Mouse (Mus musculus): ENCODE data around the gene Myh2. TPM values are rescaled to one million over a fixed set of nuclear protein-coding genes. Genes with fewer than 3 reads are reported as not detected.

Gene Myh2
- polyA plus RNA-seq, 1 experiment from 2014 or later, result 0.06 TPM

DNA sequence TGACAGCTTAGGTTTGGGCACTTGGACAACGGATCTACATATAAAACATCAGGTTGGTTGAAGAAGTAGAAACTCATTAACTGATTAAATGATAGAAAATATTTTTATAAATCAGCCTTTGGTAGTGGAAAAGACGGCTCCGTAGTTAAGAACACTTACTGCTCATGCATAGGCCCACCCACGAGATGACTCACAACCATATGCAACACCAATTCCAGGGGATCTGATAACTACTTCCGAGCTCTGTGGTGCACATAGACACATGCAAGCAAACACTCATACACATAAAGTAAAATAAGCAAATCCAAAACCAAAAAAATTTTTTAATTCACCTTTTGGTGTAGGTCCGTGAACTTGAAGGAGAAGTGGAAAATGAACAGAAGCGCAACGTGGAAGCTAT is 51.0 kb downstream of the Myh2 start:
- no peak overlapping the region for H3K9ac ChIP-seq (ENCODE audit: low read length)
- H3K4me2 ChIP-seq (ENCODE audit: low read length), result no peak overlapping the region
- WGBS, result 95% methylated on average over 8 of the region's 8 CpGs
- H3K27ac ChIP-seq (ENCODE audit: low read depth, low read length), result no peak overlapping the region
- no peak for ATAC-seq
- DNase-seq (ENCODE audit: low spot score), result no peak
- H3K27me3 ChIP-seq (replicated peaks; ENCODE audit: control insufficient read depth, insufficient read depth, low read length), result no peaks in the 10 kb centered on the region
- H3K9me3 ChIP-seq (replicated peaks; ENCODE audit: control insufficient read depth, low read length), result no peaks in the 10 kb centered on the region
- H3K4me1 ChIP-seq (ENCODE audit: control insufficient read depth, insufficient read depth, low read length), result no peaks in the 10 kb centered on the region
- no peak overlapping the region for H3K4me3 ChIP-seq (ENCODE audit: low read depth, low read length)
- no peaks in the 10 kb centered on the region for H3K36me3 ChIP-seq (ENCODE audit: control insufficient read depth, insufficient read depth, low read length)

DNA sequence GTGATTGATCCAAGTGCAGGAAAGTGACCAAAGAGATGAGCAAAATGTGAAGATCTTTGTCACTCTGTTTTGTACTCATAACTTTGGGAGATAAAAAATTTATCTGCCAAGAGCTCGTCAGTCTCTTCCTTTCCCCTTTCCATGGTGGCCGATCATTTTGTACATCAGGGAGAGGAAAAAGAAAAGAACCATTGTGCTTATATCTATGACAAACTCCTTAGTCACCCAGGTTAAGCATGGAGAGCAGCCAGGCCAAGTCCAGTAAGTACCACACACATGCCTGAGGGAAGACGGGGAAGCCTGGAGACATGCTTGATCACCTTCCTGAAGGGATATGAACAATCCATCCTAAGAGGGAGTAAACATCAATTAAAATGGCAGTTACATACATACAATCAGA is 53.6 kb downstream of the Myh2 start:
- Histone ChIP-seq H3K27me3 (replicated peaks; ENCODE audit: control insufficient read depth, insufficient read depth, low read length) (no peaks in the 10 kb centered on the region), H3K4me3 (ENCODE audit: low read depth, low read length) (no peak overlapping the region), H3K27ac (ENCODE audit: low read depth, low read length) (no peak overlapping the region), H3K4me2 (ENCODE audit: low read length) (no peak overlapping the region), H3K9ac (ENCODE audit: low read length) (no peak overlapping the region), H3K4me1 (ENCODE audit: control insufficient read depth, insufficient read depth, low read length) (no peaks in the 10 kb centered on the region), H3K36me3 (ENCODE audit: control insufficient read depth, insufficient read depth, low read length) (no peaks in the 10 kb centered on the region), H3K9me3 (replicated peaks; ENCODE audit: control insufficient read depth, low read length) (no peaks in the 10 kb centered on the region)
- WGBS, result 95% methylated on average over 3 of the region's 3 CpGs
- DNase-seq (ENCODE audit: low spot score) (no peak), ATAC-seq (no peak)

DNA sequence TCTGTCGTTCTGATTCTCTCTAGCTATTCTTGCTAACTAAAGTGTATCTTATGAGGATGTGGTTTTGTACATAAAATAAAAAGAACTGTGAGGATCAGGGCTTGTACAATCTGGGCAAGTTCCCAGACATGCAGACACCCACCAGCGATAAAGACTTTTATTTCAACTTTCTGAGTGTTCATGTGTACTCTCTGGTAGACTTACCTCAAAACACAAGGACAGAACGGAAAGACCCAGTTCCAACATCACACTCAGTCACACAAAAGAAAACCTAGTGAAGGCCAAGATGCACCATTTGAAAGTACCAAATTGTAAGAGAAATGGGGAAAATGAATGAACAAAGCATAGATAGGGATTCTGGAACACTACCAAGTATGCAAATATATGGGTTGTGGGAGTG is 57.9 kb downstream of the Myh2 start:
- Histone ChIP-seq H3K9ac (ENCODE audit: low read length) (no peak overlapping the region), H3K4me1 (ENCODE audit: control insufficient read depth, insufficient read depth, low read length) (no peaks in the 10 kb centered on the region), H3K9me3 (replicated peaks; ENCODE audit: control insufficient read depth, low read length) (no peaks in the 10 kb centered on the region), H3K4me2 (ENCODE audit: low read length) (no peak overlapping the region), H3K4me3 (ENCODE audit: low read depth, low read length) (no peak overlapping the region), H3K36me3 (ENCODE audit: control insufficient read depth, insufficient read depth, low read length) (no peaks in the 10 kb centered on the region), H3K27me3 (replicated peaks; ENCODE audit: control insufficient read depth, insufficient read depth, low read length) (no peaks in the 10 kb centered on the region), H3K27ac (ENCODE audit: low read depth, low read length) (no peak overlapping the region)
- no peak for DNase-seq (ENCODE audit: low spot score)
- ATAC-seq, result no peak
- 78% methylated on average over 3 of the region's 3 CpGs for WGBS

DNA sequence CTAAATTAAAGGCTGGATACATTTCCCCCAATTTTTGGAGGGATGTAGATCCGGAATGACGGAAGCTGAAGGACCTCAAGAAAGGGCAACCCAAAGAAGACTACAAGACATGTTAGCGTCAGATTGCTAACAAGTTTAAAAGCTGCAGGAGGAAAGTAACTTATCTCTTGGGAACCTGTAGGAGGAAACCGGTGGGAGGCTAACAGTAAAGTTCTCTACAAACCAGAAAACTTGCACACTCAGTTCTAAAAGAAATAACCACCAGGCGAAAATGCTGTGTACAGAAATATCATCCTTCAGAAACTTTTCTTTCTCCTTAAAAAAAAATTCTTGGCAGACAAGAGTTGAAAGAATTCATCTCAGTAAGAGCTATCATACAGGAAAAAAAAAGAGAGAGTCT is 58.3 kb downstream of the Myh2 start:
- Histone ChIP-seq H3K4me1 (ENCODE audit: control insufficient read depth, insufficient read depth, low read length) (no peaks in the 10 kb centered on the region), H3K27ac (ENCODE audit: low read depth, low read length) (no peak overlapping the region), H3K27me3 (replicated peaks; ENCODE audit: control insufficient read depth, insufficient read depth, low read length) (no peaks in the 10 kb centered on the region), H3K4me2 (ENCODE audit: low read length) (no peak overlapping the region), H3K9me3 (replicated peaks; ENCODE audit: control insufficient read depth, low read length) (no peaks in the 10 kb centered on the region), H3K9ac (ENCODE audit: low read length) (no peak overlapping the region), H3K36me3 (ENCODE audit: control insufficient read depth, insufficient read depth, low read length) (no peaks in the 10 kb centered on the region), H3K4me3 (ENCODE audit: low read depth, low read length) (no peak overlapping the region)
- WGBS, result 91% methylated on average over 5 of the region's 5 CpGs
- ATAC-seq, result no peak
- no peak for DNase-seq (ENCODE audit: low spot score)

DNA sequence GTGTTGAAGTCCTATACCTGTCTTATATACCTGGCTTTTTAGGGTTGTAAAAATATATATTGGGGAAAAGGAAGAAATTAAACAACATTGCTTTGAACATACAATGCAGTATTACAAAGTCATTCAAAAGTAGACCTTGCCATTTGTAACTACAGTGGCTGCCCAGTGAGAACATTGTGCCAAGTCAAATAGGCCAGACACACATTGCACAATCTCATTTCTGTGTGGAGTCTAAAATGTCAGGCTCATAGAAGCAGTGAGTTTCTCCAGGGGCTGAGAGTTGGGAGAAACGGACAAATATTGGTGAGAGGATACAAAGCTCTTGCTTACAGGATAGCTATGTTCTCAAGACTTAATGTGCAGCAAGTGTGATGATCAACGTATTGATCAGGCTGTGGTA is 59.1 kb downstream of the Myh2 start:
- ATAC-seq, result no peak
- H3K4me3 ChIP-seq (ENCODE audit: low read depth, low read length), result no peak overlapping the region
- no peaks in the 10 kb centered on the region for H3K9me3 ChIP-seq (replicated peaks; ENCODE audit: control insufficient read depth, low read length)
- no peaks in the 10 kb centered on the region for H3K36me3 ChIP-seq (ENCODE audit: control insufficient read depth, insufficient read depth, low read length)
- 89% methylated on average over 2 of the region's 2 CpGs for WGBS
- H3K27ac ChIP-seq (ENCODE audit: low read depth, low read length), result no peak overlapping the region
- no peaks in the 10 kb centered on the region for H3K27me3 ChIP-seq (replicated peaks; ENCODE audit: control insufficient read depth, insufficient read depth, low read length)
- no peak for DNase-seq (ENCODE audit: low spot score)
- H3K9ac ChIP-seq (ENCODE audit: low read length), result no peak overlapping the region
- H3K4me2 ChIP-seq (ENCODE audit: low read length), result no peak overlapping the region
- H3K4me1 ChIP-seq (ENCODE audit: control insufficient read depth, insufficient read depth, low read length), result no peaks in the 10 kb centered on the region

DNA sequence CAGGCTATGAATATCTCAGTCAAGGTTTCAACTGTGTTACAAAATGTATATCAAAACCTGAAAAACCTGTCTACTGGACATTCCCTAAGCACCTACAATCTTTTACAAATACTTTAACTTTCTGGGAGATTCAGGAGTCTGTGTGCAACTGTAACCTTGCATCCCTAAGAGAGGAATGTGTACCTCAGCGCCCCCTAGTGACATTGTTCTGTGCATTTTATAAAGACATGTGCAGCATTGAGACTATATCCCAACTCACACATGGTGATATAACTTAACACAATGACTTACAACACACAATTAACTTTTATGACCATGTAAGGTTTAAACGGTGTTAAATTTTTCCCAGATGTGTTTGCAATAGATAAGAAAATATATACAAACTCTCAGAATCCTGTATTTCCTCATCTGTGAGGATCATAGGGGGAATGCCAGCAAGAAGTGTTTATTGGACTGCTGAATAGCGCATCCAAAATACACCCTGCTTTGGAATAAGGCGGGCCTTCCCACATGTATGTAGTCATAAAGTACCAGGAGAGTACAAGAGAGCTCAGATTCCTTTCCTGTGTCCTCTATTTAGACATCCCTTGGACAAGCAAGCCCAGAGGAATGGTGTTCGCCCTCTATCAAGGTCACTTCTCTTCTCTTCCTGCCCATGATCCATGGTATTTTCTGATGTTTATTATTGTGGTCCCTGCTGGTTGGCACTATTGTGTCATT is 65.0 kb downstream of the Myh2 start:
- no peak overlapping the region for H3K9ac ChIP-seq (ENCODE audit: low read length)
- no peak overlapping the region for H3K4me3 ChIP-seq (ENCODE audit: low read depth, low read length)
- no peak overlapping the region for H3K4me2 ChIP-seq (ENCODE audit: low read length)
- H3K4me1 ChIP-seq (ENCODE audit: control insufficient read depth, insufficient read depth, low read length), result no peaks in the 10 kb centered on the region
- no peak for ATAC-seq
- no peak overlapping the region for H3K27ac ChIP-seq (ENCODE audit: low read depth, low read length)
- no peaks in the 10 kb centered on the region for H3K9me3 ChIP-seq (replicated peaks; ENCODE audit: control insufficient read depth, low read length)
- WGBS, result 67% methylated on average over 5 of the region's 5 CpGs
- peak; percentile 64 for DNase-seq (ENCODE audit: low spot score)
- no peaks in the 10 kb centered on the region for H3K36me3 ChIP-seq (ENCODE audit: control insufficient read depth, insufficient read depth, low read length)
- H3K27me3 ChIP-seq (replicated peaks; ENCODE audit: control insufficient read depth, insufficient read depth, low read length), result no peaks in the 10 kb centered on the region

DNA sequence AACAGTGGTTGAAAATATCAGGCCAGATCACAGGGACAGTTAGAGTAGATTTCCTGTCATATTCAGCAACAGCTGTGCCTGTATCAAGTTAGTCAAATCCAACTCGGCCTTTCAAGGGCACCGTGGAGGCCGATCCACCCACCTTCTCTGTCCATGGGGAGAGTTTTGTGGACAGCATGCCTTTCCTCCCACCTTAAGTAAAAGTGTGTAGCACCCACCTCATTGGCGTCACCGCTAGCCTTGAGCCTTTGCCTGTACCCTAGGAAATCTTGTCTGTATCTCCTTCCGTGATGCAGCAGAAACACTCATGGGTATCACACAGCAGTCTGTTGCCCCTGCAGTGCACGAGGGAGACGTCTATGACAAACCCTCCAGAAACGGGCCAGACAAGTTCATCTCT is 66.0 kb downstream of the Myh2 start:
- ATAC-seq (no peak), DNase-seq (ENCODE audit: low spot score) (no peak)
- Histone ChIP-seq H3K9ac (ENCODE audit: low read length) (no peak overlapping the region), H3K4me3 (ENCODE audit: low read depth, low read length) (no peak overlapping the region), H3K27ac (ENCODE audit: low read depth, low read length) (no peak overlapping the region), H3K36me3 (ENCODE audit: control insufficient read depth, insufficient read depth, low read length) (no peaks in the 10 kb centered on the region), H3K27me3 (replicated peaks; ENCODE audit: control insufficient read depth, insufficient read depth, low read length) (no peaks in the 10 kb centered on the region), H3K4me2 (ENCODE audit: low read length) (no peak overlapping the region), H3K4me1 (ENCODE audit: control insufficient read depth, insufficient read depth, low read length) (no peaks in the 10 kb centered on the region), H3K9me3 (replicated peaks; ENCODE audit: control insufficient read depth, low read length) (no peaks in the 10 kb centered on the region)
- 89% methylated on average over 9 of the region's 9 CpGs for WGBS

DNA sequence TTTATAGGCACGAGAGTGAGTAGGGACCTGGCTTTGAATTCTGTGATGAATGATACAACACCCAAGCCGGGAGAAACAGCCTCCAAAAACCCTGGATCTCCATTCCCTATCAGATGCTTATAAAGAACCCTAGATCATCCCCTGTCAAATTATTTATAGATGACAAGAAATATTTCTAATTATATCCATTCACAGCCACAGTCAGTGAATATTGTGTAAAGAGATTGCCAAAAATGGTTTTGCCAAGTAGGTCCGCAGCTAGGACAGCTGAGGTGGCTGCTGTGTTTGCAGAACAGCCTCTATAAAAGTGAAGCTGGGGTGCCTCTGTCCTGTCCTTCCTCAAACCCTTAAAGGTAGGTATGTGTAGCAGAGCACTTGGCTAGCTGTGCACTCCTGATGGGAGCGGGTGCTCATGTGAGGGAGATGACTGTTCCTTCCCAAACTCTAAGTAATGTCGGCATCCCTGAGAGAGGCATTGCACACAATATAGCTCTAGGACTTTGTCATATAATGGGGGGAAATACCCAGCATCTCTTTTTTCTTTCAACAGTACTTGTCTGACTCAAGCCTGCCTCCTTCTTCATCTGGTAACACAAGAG is 66.8 kb downstream of the Myh2 start, which contains the start of gene Myh4:
Gene Myh4, plus strand, starts transcription at position 549 of the 599 bp plus-strand sequence.
- Histone ChIP-seq H3K27me3 (replicated peaks; ENCODE audit: control insufficient read depth, insufficient read depth, low read length) (no peaks in the 10 kb centered on the region), H3K4me3 (ENCODE audit: low read depth, low read length) (no peak within 1 kb of the TSS), H3K9me3 (replicated peaks; ENCODE audit: control insufficient read depth, low read length) (no peaks in the 10 kb centered on the region), H3K9ac (ENCODE audit: low read length) (no peak within 1 kb of the TSS), H3K36me3 (ENCODE audit: control insufficient read depth, insufficient read depth, low read length) (no peaks in the 10 kb centered on the region), H3K4me1 (ENCODE audit: control insufficient read depth, insufficient read depth, low read length) (no peaks in the 10 kb centered on the region), H3K4me2 (ENCODE audit: low read length) (no peak within 1 kb of the TSS), H3K27ac (ENCODE audit: low read depth, low read length) (no peak within 1 kb of the TSS)
- WGBS, result 66% methylated on average over 5 of the region's 5 CpGs
- ATAC-seq (no peak), DNase-seq (ENCODE audit: low spot score) (no peak)

DNA sequence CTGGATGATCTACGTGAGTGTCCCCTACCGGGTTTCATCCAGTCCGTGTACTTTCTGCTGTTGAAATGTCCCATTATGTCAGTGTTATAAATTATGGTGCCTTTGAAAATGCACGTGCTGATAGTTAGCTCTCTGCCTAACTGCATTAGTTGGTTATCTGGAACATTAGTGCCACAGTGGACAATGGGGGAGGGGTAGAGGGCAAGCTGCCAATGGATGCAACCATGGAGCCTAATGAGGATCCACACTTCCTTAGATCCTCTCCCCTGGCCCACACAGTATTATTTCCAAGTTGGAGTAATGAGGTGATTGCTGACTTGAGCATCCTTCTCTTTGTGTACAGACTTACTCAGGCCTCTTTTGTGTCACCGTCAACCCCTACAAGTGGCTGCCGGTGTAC is 70.2 kb downstream of the Myh2 start:
- ATAC-seq (no peak), DNase-seq (ENCODE audit: low spot score) (no peak)
- Histone ChIP-seq H3K9ac (ENCODE audit: low read length) (no peak overlapping the region), H3K4me3 (ENCODE audit: low read depth, low read length) (no peak overlapping the region), H3K4me2 (ENCODE audit: low read length) (no peak overlapping the region), H3K4me1 (ENCODE audit: control insufficient read depth, insufficient read depth, low read length) (no peaks in the 10 kb centered on the region), H3K27ac (ENCODE audit: low read depth, low read length) (no peak overlapping the region), H3K9me3 (replicated peaks; ENCODE audit: control insufficient read depth, low read length) (no peaks in the 10 kb centered on the region), H3K36me3 (ENCODE audit: control insufficient read depth, insufficient read depth, low read length) (no peaks in the 10 kb centered on the region), H3K27me3 (replicated peaks; ENCODE audit: control insufficient read depth, insufficient read depth, low read length) (no peaks in the 10 kb centered on the region)
- WGBS, result 72% methylated on average over 6 of the region's 6 CpGs
